Mouse (Mus musculus): ENCODE measurements around the gene Rpl41. TPM values are rescaled to one million over a fixed set of nuclear protein-coding genes. Genes with fewer than 3 reads are reported as not detected.
"Not testable (repeated sequence)": the region's sequence is repeated elsewhere in the genome, so short reads cannot be mapped to it uniquely, and the experiment has no call there.

Rpl41 gene
- polyA plus RNA-seq, 1 experiment from 2014 or later = 4,229 TPM

DNA sequence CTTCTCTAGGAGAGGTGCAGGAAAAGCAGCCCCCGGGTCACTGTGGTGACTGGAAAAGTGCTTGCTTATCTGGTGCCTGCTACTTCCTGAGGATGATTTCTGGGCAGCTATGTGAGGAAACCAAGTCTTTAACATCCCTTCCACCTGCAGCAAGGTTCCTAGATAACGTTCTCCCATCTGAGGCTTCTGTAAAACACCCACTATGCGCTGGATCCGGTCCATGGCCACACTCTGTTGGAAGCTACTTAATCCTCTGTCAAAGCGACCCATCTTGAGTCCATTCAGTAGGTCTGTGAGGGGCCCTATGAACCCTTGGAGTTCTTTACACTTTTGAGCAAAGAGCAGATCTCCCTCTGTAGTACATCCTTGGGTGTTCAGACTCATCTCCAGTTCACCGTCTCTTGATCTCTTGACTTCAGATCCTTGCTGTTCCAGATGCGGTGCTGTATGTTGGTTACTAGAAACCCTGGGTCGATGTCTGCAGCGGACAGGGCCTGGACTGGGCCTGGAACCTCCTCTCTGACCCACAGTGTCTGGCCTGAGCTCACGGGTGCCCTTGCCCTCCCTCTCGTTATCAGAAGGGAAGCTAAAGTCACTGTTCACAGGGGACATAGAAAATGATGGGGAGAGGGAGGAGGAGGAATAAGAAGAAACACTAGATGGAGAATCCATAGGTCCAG lies 1.2 kb upstream of the Rpl41 start:
- WGBS = 92% methylated on average over 11 of the region's 11 CpGs
- H3K4me2 ChIP-seq; H3K27me3 ChIP-seq; H3K9ac ChIP-seq; ATAC-seq (ENCODE audit: insufficient number of reproducible peaks, low FRiP score, low TSS enrichment, low read depth); H3K9me3 ChIP-seq; H3K27ac ChIP-seq; H3K36me3 ChIP-seq; H3K4me3 ChIP-seq: not testable (repeated sequence)
- peaks cover 16% of the 10 kb centered on the region for H3K4me1 ChIP-seq

DNA sequence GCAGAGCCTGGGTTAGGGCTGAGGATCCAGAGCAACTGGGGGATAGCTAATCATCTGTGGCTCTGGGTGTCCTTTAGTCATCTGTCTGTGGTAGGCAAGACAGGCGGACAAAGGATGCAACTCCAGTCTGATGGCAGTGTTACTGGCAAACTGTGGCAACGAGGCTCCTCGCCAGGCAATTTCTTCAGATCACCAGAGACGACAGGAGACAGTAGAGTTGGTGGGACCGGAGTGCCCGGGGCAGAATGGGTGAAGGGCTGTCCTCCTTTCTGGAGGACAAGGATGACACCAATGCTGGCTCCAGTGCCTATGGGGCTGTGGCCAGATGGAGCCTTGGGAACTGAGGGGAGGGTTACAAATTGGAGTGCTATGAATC lies 565 bp upstream of the Rpl41 start:
- peak overlapping the region; percentile 74 for H3K27ac ChIP-seq
- H3K27me3 ChIP-seq; H3K9ac ChIP-seq; H3K9me3 ChIP-seq; H3K4me2 ChIP-seq; H3K36me3 ChIP-seq; ATAC-seq (ENCODE audit: insufficient number of reproducible peaks, low FRiP score, low TSS enrichment, low read depth): not testable (repeated sequence)
- H3K4me1 ChIP-seq = peaks cover 16% of the 10 kb centered on the region
- WGBS = 67% methylated on average over 6 of the region's 6 CpGs
- H3K4me3 ChIP-seq = peak overlapping the region; percentile 76; the same call in 1 of the 2 replicates

DNA sequence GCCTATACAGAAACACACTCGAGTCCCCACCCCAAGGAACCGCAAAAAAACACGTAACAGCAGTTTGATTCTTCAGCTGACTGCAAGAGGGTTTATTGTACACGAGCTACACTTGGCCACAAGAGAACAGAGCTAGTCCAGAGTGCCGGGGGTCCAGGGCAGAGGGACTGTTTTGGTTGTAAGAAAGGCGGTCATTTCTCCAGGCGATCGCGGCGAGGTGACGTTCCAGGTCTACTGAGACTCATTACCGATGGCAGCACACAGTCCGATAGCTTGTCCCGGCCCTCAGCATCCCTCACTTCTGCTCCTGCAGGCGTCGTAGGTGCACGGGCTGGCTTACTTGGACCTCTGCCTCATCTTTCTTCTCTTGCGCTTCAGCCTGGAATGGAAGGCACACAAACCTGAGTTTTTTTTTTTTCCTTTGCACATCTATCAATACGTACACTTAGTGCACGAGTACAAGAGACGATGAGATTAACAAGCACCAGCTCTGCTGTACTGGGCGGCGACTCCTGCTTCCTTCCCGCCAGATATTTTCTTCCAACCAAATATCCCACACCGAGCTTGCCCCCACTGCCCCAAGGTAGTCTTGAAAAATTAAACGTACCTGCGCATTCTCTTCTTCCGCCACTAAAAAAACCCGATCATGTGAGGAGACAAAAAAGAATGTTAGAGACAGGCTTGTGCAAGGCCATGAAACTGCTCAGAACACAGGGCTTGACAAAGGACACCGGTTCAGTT lies 884 bp downstream of the Rpl41 start:
- WGBS = 0% methylated on average over 30 of the region's 30 CpGs
- H3K9ac ChIP-seq = peak overlapping the region; percentile 77
- H3K36me3 ChIP-seq = peaks cover 24% of the 10 kb centered on the region
- not testable (repeated sequence) for ATAC-seq (ENCODE audit: insufficient number of reproducible peaks, low FRiP score, low TSS enrichment, low read depth); H3K27me3 ChIP-seq; H3K9me3 ChIP-seq
- H3K27ac ChIP-seq = peak overlapping the region; percentile 97
- H3K4me2 ChIP-seq = peak overlapping the region; percentile 77
- H3K4me3 ChIP-seq = peak overlapping the region; percentile 76
- peaks cover 18% of the 10 kb centered on the region for H3K4me1 ChIP-seq

DNA sequence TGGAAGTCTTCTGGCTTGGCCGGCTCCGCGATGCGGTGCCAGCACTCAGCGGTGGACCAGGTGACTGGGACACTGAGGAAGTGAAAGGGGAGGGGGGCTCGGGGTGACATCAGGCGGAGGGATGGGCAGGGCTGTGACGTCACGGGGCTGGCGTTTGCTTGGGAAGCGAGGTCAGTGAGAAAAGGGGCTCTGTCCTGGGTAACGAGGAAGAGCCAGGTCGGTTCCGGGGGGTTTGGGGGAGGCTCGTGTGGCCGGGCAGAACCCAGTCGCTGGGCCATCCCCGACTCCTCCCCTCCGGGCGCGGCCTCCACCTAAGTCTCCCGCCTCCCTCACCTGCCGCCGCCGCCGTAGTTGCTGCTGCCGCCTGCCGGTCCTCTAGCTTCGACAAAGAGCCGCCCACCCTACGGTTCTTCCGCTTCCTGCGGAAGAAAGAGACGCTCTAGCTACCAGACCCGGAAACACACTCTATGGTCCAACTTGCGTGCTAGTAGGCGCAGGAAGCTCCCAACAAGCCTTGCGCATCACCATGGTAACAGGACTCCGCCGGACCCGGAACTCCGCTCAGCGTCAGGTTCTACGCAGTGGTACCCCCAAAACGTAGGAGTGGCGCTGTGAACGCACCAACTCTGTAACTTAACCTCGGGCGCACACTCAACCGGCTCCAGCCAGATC lies 1.6 kb downstream of the Rpl41 start, which contains the start of gene Zc3h10:
Zc3h10 (minus strand) TSS at position 414 of the 672 bp plus-strand sequence.
- H3K4me3 ChIP-seq = peak within 1 kb of the TSS; percentile 76
- H3K27me3 ChIP-seq = no peaks in the 10 kb centered on the region
- peaks cover 18% of the 10 kb centered on the region for H3K4me1 ChIP-seq
- under 1% methylated on average over 44 of the region's 50 CpGs for WGBS
- no peaks in the 10 kb centered on the region for H3K9me3 ChIP-seq
- peak; percentile 89 for ATAC-seq (ENCODE audit: insufficient number of reproducible peaks, low FRiP score, low TSS enrichment, low read depth)
- peaks cover 30% of the 10 kb centered on the region for H3K36me3 ChIP-seq
- peak within 1 kb of the TSS; percentile 77 for H3K4me2 ChIP-seq
- peak within 1 kb of the TSS; percentile 97 for H3K27ac ChIP-seq
- H3K9ac ChIP-seq = peak within 1 kb of the TSS; percentile 77

DNA sequence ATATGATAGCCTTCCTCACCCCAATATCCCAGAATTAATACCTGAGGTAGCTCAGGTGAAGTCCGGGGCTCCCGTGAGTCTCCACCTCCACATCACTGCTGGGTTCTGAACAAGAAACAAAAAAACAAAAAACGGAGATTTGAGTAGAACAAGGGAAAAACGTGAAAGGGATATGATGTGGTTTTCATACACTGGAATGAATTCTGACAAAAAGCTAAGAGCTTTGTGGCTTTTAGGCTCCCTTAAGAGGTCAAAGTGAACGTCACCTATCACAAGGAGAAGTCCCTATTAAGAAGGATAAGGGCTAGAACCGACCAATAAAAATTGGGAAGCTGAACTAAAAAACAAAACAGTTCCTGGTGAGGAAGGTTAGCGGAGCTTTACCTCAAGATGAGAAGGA lies 2.3 kb downstream of the Rpl41 start:
- Histone ChIP-seq H3K36me3 (peaks cover 36% of the 10 kb centered on the region), H3K27ac (peak overlapping the region; percentile 93), H3K4me3 (peak overlapping the region; percentile 76), H3K4me2 (peak overlapping the region; percentile 77), H3K4me1 (peaks cover 18% of the 10 kb centered on the region), H3K9me3 (no peaks in the 10 kb centered on the region), H3K9ac (peak overlapping the region; percentile 68), H3K27me3 (no peaks in the 10 kb centered on the region)
- WGBS = 21% methylated on average over 7 of the region's 7 CpGs
- ATAC-seq (ENCODE audit: insufficient number of reproducible peaks, low FRiP score, low TSS enrichment, low read depth) = no peak

DNA sequence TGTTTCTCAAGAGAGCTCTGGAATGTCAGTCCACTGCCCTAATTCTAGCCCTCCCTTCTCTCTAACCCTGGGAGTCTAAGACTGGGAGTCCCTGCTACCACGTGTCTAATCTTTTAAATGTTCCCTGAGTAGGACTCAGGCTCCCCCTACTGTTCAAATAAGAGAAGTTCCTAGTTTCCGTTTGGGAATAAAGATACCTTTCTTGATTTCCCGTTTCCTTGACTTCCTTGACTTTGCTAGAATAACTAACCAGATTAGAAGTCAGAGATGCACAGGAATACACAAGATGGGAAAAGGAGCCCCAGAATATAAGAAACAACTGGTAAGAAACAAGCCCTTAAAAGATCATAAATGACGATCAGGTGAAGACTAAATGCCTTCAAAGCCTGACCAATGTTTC lies 2.7 kb downstream of the Rpl41 start:
- Histone ChIP-seq H3K36me3 (peaks cover 36% of the 10 kb centered on the region), H3K9me3 (no peaks in the 10 kb centered on the region), H3K4me2 (peak overlapping the region; percentile 77), H3K9ac (no peak overlapping the region; the same call in 1 of the 2 replicates), H3K27me3 (no peaks in the 10 kb centered on the region), H3K4me3 (peak overlapping the region; percentile 76), H3K27ac (peak overlapping the region; percentile 93), H3K4me1 (peaks cover 18% of the 10 kb centered on the region)
- no peak for ATAC-seq (ENCODE audit: insufficient number of reproducible peaks, low FRiP score, low TSS enrichment, low read depth)
- 10% methylated on average over 4 of the region's 4 CpGs for WGBS

DNA sequence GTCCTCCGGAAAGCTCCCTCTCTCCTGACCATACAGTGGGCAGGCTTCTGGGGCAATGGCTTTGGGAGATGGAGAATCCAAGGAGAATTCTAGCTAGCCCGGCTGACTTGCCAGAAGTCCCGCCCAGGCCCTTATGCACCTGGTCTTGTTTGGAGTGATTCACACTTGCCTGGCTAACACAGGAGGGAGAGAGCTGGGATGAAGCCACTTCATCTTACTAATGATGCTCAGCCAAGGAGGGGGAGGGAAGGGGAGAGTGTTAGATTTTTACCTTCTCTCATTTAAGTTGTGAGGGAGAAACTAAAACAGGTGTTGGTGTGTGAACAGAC lies 3.6 kb downstream of the Rpl41 start:
- H3K4me1 ChIP-seq = peaks cover 18% of the 10 kb centered on the region
- ATAC-seq (ENCODE audit: insufficient number of reproducible peaks, low FRiP score, low TSS enrichment, low read depth) = no peak
- 80% methylated on average over 3 of the region's 3 CpGs for WGBS
- no peak overlapping the region for H3K4me2 ChIP-seq
- no peak overlapping the region for H3K4me3 ChIP-seq
- no peaks in the 10 kb centered on the region for H3K27me3 ChIP-seq
- H3K9me3 ChIP-seq = no peaks in the 10 kb centered on the region
- H3K36me3 ChIP-seq = peaks cover 36% of the 10 kb centered on the region
- no peak overlapping the region; the same call in 1 of the 2 replicates for H3K27ac ChIP-seq
- H3K9ac ChIP-seq = no peak overlapping the region

DNA sequence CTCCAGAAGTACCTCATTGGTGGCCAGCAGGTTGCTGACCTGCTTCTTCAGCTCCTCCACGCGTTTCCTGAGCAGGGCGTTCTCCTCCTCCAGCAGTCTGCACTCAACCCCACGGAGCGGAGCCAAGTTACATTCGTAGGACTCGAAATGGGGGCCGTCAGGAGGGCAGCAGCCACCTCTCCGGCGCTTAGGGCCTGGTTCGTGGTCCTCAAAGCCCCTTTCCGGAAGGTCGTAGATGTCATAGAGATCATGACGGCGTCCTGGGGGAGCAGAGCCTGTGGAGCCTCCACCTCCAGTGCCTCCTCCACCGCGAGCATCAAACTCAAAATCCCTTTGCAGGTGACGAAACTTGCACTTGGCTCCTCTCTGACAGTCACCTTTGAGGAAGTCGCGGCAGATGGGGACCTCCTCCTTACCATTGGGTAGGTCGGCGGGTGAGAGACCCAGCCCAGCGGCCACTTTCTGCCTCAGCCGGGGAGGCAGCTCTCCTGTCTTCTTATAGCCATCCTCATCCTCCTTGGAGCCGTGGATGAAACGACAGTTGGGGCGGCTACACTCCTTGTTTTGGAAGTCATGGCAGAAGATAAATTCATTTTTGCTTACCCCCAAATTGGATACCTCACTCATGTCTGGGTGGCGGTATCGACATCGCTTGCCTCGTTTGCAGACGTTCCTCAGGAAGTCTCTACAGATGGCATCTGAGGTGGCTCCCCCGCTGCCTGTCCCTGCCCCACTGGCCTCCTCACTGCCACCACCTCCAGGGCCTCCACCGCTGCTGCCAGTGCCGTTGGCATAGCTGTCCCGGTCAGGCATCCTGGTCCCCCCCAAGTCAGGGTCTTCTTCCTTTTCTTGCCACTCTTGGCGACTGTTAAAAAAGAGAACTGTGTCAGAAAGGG lies 4.2 kb downstream of the Rpl41 start:
- Histone ChIP-seq H3K4me3 (no peak overlapping the region), H3K9ac (no peak overlapping the region), H3K27ac (no peak overlapping the region), H3K36me3 (peaks cover 36% of the 10 kb centered on the region), H3K9me3 (no peaks in the 10 kb centered on the region), H3K4me2 (no peak overlapping the region), H3K27me3 (no peaks in the 10 kb centered on the region), H3K4me1 (peaks cover 18% of the 10 kb centered on the region)
- no peak for ATAC-seq (ENCODE audit: insufficient number of reproducible peaks, low FRiP score, low TSS enrichment, low read depth)
- WGBS = 93% methylated on average over 37 of the region's 37 CpGs

DNA sequence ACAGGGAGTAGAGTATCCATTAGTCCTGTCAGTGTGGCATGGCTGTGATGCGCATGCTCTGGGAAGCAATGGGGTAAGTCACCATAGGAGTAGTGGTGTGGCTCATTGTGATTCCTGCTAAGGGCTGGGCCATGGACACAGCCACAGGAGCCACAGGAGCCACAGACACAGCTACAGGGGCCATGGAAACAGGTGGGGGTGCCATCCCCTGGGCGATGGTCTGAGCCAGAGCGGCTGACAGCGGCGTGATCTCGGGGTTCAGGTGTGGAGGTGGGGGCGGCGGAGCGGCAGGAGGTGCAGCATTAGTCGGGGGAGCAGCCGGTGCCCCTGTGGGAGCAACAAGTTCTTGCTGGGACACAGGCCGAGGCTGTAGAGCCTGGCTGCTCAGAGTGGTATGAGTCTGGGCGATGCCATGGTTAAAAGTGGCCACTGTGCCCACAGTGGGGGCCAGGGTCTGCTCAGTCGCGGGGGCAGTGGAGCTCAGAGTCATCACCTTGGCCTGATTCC lies 4.9 kb downstream of the Rpl41 start:
- Histone ChIP-seq H3K36me3 (peaks cover 36% of the 10 kb centered on the region), H3K27me3 (no peaks in the 10 kb centered on the region), H3K4me2 (no peak overlapping the region), H3K27ac (no peak overlapping the region), H3K9ac (no peak overlapping the region), H3K4me1 (peaks cover 16% of the 10 kb centered on the region), H3K9me3 (no peaks in the 10 kb centered on the region), H3K4me3 (no peak overlapping the region)
- 95% methylated on average over 15 of the region's 15 CpGs for WGBS
- no peak for ATAC-seq (ENCODE audit: insufficient number of reproducible peaks, low FRiP score, low TSS enrichment, low read depth)

DNA sequence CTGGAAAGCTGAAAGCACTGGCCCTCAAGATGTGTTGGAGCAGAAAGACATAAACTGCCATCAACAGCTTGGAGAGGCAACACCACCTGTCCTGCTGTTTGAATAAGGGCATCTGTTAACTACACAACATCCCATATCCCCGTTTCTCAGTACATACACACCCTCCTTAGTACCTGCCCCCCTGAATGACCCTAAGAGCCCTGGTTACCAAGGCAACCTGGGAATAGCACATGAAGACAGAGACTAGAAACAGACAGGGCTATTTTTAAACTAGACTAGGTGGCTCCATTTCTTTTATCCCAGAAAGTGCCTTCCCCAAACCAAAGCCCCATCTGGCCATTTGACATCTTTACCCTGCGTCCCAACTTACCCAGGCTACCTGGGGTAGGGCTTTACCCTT lies 6.0 kb downstream of the Rpl41 start:
- H3K9me3 ChIP-seq = no peaks in the 10 kb centered on the region
- no peak overlapping the region for H3K27ac ChIP-seq
- no peak for ATAC-seq (ENCODE audit: insufficient number of reproducible peaks, low FRiP score, low TSS enrichment, low read depth)
- no peaks in the 10 kb centered on the region for H3K27me3 ChIP-seq
- WGBS = 81% methylated on average over 2 of the region's 2 CpGs
- H3K4me1 ChIP-seq = peaks cover 16% of the 10 kb centered on the region
- no peak overlapping the region for H3K4me3 ChIP-seq
- peaks cover 36% of the 10 kb centered on the region for H3K36me3 ChIP-seq
- H3K9ac ChIP-seq = no peak overlapping the region
- H3K4me2 ChIP-seq = no peak overlapping the region

DNA sequence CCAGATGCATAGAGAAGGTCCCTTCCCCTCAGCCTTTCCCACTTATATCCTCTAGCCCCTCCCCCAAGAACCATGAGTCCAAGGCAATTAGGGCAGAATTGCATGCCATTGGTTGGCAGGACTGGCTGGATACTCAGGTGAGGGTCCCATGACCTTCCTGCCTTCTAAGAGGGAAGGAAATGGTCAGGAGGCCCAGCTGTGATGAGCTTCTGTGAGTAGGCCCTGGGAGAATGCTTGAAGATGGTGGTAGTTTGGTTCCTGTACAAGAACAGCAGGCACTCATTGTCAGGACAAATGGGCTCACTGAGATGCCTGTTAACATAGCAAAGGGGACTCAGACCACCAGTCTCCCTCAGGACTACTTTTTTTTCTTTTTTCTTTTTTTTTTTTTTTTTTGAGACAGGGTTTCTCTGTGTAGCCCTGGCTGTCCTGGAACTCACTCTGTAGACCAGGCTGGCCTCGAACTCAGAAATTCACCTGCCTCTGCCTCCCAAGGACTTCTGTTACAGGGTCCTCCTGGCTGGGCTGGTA lies 10.7 kb downstream of the Rpl41 start:
- ATAC-seq (ENCODE audit: insufficient number of reproducible peaks, low FRiP score, low TSS enrichment, low read depth) = no peak

More for the DNA sequence above, 10.7 kb downstream of the Rpl41 start:
- Histone ChIP-seq H3K4me3 (no peak overlapping the region), H3K4me2 (no peak overlapping the region), H3K4me1 (peaks cover 7% of the 10 kb centered on the region; the same call in 1 of the 2 replicates), H3K36me3 (peaks cover 15% of the 10 kb centered on the region), H3K9me3 (no peaks in the 10 kb centered on the region), H3K9ac (no peak overlapping the region), H3K27me3 (no peaks in the 10 kb centered on the region), H3K27ac (no peak overlapping the region)
- 88% methylated on average over 1 of the region's 1 CpGs for WGBS

Data from limb, embryonic 15.5 days (tissue).